Mouse (Mus musculus) heart, postnatal 0 days (tissue): ENCODE measurements around the gene Astl. TPM values are rescaled to one million over a fixed set of nuclear protein-coding genes. Genes with fewer than 3 reads are reported as not detected.

Experiments
- ATAC-seq: fragments of 200-750 bp; cut with Nextera tagmentation; 2 replicates; pipeline ENCODE4 v1.8.0; 2017; ENCODE audit warnings: low read depth, moderate number of reproducible peaks, moderate library complexity; ENCODE audit not compliant: insufficient read depth
- DNase-seq: peaks from one replicate; pipeline ENCODE4 v3.0.0-alpha.2; 2016; ENCODE audit warnings: low spot score
- H3K27ac ChIP-seq: fragments of 300-500 bp; sonication (generic); 2 replicates; pipeline ENCODE4 v1.5.1; 2014; ENCODE audit warnings: low read depth, mild to moderate bottlenecking
- H3K27me3 ChIP-seq: fragments of 300-500 bp; sonication (generic); 2 replicates; pipeline ENCODE4 v1.6.1; 2014; ENCODE audit warnings: low read length, mixed read lengths; ENCODE audit not compliant: control insufficient read depth, insufficient read depth
- H3K36me3 ChIP-seq: fragments of 300-500 bp; sonication (generic); replicated peaks from 2 replicates; pipeline ENCODE4 v1.6.1; 2014; ENCODE audit warnings: low read length, mixed read lengths; ENCODE audit not compliant: control insufficient read depth, insufficient read depth
- H3K4me1 ChIP-seq: fragments of 300-500 bp; sonication (generic); 2 replicates; pipeline ENCODE4 v1.6.1; 2014; ENCODE audit warnings: antibody characterized with exemption; ENCODE audit not compliant: control insufficient read depth, insufficient read depth
- H3K4me2 ChIP-seq: fragments of 300-500 bp; sonication (generic); 2 replicates; pipeline ENCODE4 v1.6.1; 2014; ENCODE audit warnings: low read depth, mild to moderate bottlenecking, low read length, moderate library complexity
- H3K4me3 ChIP-seq: fragments of 300-500 bp; sonication (generic); 2 replicates; pipeline ENCODE4 v1.5.1; 2014; ENCODE audit warnings: low read depth, low read length
- H3K9ac ChIP-seq: fragments of 300-500 bp; sonication (generic); replicated peaks from 2 replicates; pipeline ENCODE4 v1.6.1; 2014; ENCODE audit warnings: low read depth, low read length, mixed read lengths
- H3K9me3 ChIP-seq: fragments of 300-500 bp; sonication (generic); replicated peaks from 2 replicates; pipeline ENCODE4 v1.6.1; 2016; ENCODE audit warnings: low read length; ENCODE audit not compliant: control insufficient read depth
- CTCF ChIP-seq: IDR thresholded peaks from 2 replicates; pipeline ENCODE4 v1.5.1; 2016; ENCODE audit warnings: antibody characterized with exemption, control low read depth, low read depth
- EP300 ChIP-seq: IDR thresholded peaks from 2 replicates; pipeline ENCODE4 v1.6.1; 2016; ENCODE audit warnings: antibody characterized with exemption, low read depth
- WGBS: fragments of 180-500 bp; shearing (Covaris S2); extraction: QIAGEN DNeasy Blood & Tissue Kit; methylation state at CpG from one replicate; pipeline ENCODE4 v1.1.7; 2014; 5-methylcytosine and 5-hydroxymethylcytosine counted together
- polyA plus RNA-seq: library from polyadenylated mRNA; unstranded; fragments of >200 nt; fragmentation: Nextera tagmentation; extraction: Ambion mirVana; gene quantifications from 2 replicates; pipeline ENCODE4 v1.2.1, GENCODE M21; 2015
- total RNA-seq: library from RNA; depleted of rRNA; stranded (reverse); fragments of >200 nt; gene quantifications from 2 replicates; pipeline ENCODE4 v1.2.3, GENCODE M21; 2014; ENCODE audit warnings: low replicate concordance; rRNA removed

Astl gene
- total and polyA plus RNA-seq, 2 experiments from 2014 or later: not detected

DNA sequence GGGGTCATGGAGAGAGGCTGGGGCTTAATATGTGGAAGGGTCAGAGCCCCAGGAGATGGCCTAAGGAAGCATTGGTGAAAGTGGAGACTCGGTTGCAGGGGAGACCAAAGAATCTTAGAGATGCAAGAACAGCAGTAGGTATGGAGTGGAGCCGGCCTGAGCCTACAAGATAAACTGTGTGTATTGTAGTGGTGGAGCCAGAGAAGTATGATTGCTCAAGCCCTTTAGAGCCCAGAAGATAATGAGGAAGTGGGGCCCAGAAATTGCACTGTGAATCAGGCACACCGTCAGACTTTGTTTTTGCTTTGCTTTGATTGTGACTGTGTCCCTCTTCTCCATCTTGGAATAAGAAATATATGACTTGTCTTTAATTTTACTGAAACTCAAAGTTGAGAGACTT, 52.9 kb downstream of the Astl start:
- Histone ChIP-seq H3K27ac (no peak overlapping the region), H3K9ac (no peak overlapping the region), H3K4me2 (no peak overlapping the region), H3K4me3 (no peak overlapping the region), H3K36me3 (no peaks in the 10 kb centered on the region), H3K27me3 (no peaks in the 10 kb centered on the region), H3K9me3 (no peaks in the 10 kb centered on the region), H3K4me1 (peaks cover 6% of the 10 kb centered on the region; the same call in 1 of the 2 replicates)
- no peak for DNase-seq
- 36% methylated on average over 3 of the region's 3 CpGs for WGBS
- ATAC-seq: no peak
- TF ChIP-seq EP300: no peak
- no peak for TF ChIP-seq CTCF

- Histone ChIP-seq H3K4me2 (no peak overlapping the region), H3K27me3 (no peaks in the 10 kb centered on the region), H3K9me3 (no peaks in the 10 kb centered on the region), H3K4me1 (peaks cover 6% of the 10 kb centered on the region; the same call in 1 of the 2 replicates), H3K36me3 (no peaks in the 10 kb centered on the region), H3K9ac (no peak overlapping the region), H3K27ac (no peak overlapping the region), H3K4me3 (no peak overlapping the region)
- ATAC-seq: no peak
- WGBS: 49% methylated on average over 5 of the region's 5 CpGs
- TF ChIP-seq EP300: no peak
- TF ChIP-seq CTCF: no peak
- no peak for DNase-seq
These were observed 56.2 kb downstream of the Astl start for GRCm38 (mm10) chr2:127394606-127395161.

GRCm38 (mm10) chr2:127398738-127399137, 60.3 kb downstream of the Astl start:
- DNase-seq (no peak), ATAC-seq (no peak)
- Histone ChIP-seq H3K27me3 (no peaks in the 10 kb centered on the region), H3K4me1 (peaks cover 6% of the 10 kb centered on the region; the same call in 1 of the 2 replicates), H3K4me2 (no peak overlapping the region), H3K27ac (no peak overlapping the region), H3K4me3 (no peak overlapping the region), H3K36me3 (no peaks in the 10 kb centered on the region), H3K9ac (no peak overlapping the region), H3K9me3 (no peaks in the 10 kb centered on the region)
- no peak for TF ChIP-seq EP300
- no peak for TF ChIP-seq CTCF
- WGBS: 91% methylated on average over 7 of the region's 7 CpGs

Other genes with a start within 250 kb of the Astl start
- gene Ncaph, start 204.7 kb upstream of the Astl start, total RNA-seq: 17.0 and 33.4 TPM in 2 replicates
- 14.7 and 15.6 TPM in 2 replicates for gene Ncaph, start 204.7 kb upstream of the Astl start, polyA plus RNA-seq
- gene Itpripl1, start 195.2 kb upstream of the Astl start, total RNA-seq: 9.4 and 13.6 TPM in 2 replicates
- 9.8 and 10.2 TPM in 2 replicates for gene Itpripl1, start 195.2 kb upstream of the Astl start, polyA plus RNA-seq
- 0.27 TPM in 1 of 2 replicates, not detected in the other for gene 1810024B03Rik, start 130.4 kb upstream of the Astl start, total RNA-seq
- gene 1810024B03Rik, start 130.4 kb upstream of the Astl start, polyA plus RNA-seq: 1.6 and 1.9 TPM in 2 replicates
- 60.0 and 62.2 TPM in 2 replicates for gene Snrnp200, start 130.3 kb upstream of the Astl start, total RNA-seq
- 33.3 and 36.7 TPM in 2 replicates for gene Snrnp200, start 130.3 kb upstream of the Astl start, polyA plus RNA-seq
- gene Ciao1, start 90.8 kb upstream of the Astl start, total RNA-seq: 38.0 and 65.9 TPM in 2 replicates
- gene Ciao1, start 90.8 kb upstream of the Astl start, polyA plus RNA-seq: 53.7 and 59.5 TPM in 2 replicates
- 48.2 and 75.3 TPM in 2 replicates for gene Tmem127, start 90.7 kb upstream of the Astl start, total RNA-seq
- gene Tmem127, start 90.7 kb upstream of the Astl start, polyA plus RNA-seq: 21.2 and 22.1 TPM in 2 replicates
- gene Stard7, start 68.4 kb upstream of the Astl start, total RNA-seq: 228 and 244 TPM in 2 replicates
- gene Stard7, start 68.4 kb upstream of the Astl start, polyA plus RNA-seq: 109 and 123 TPM in 2 replicates
- gene Dusp2, start 2.5 kb upstream of the Astl start, total RNA-seq: 6.8 and 13.8 TPM in 2 replicates
- 5.1 and 7.3 TPM in 2 replicates for gene Dusp2, start 2.5 kb upstream of the Astl start, polyA plus RNA-seq
- 1.1 and 2.0 TPM in 2 replicates for gene Adra2b, start 24.6 kb downstream of the Astl start, total RNA-seq
- gene Adra2b, start 24.6 kb downstream of the Astl start, polyA plus RNA-seq: 0.67 and 0.71 TPM in 2 replicates
- gene Gpat2, start 86.6 kb downstream of the Astl start, total RNA-seq: 0.04 and 0.08 TPM in 2 replicates
- 0.04 and 0.20 TPM in 2 replicates for gene Gpat2, start 86.6 kb downstream of the Astl start, polyA plus RNA-seq
- 30.3 and 58.0 TPM in 2 replicates for gene Fahd2a, start 105.9 kb downstream of the Astl start, total RNA-seq
- 37.9 and 43.3 TPM in 2 replicates for gene Fahd2a, start 105.9 kb downstream of the Astl start, polyA plus RNA-seq
- gene Kcnip3, start 183.5 kb downstream of the Astl start, total RNA-seq: 3.5 and 7.9 TPM in 2 replicates
- 0.20 and 0.40 TPM in 2 replicates for gene Kcnip3, start 183.5 kb downstream of the Astl start, polyA plus RNA-seq
- 0.04 and 6.0 TPM in 2 replicates for gene Prom2, start 202.8 kb downstream of the Astl start, total RNA-seq
- 0.03 and 0.08 TPM in 2 replicates for gene Prom2, start 202.8 kb downstream of the Astl start, polyA plus RNA-seq
- 0.69 and 3.6 TPM in 2 replicates for gene Zfp661, start 248.5 kb downstream of the Astl start, total RNA-seq
- gene Zfp661, start 248.5 kb downstream of the Astl start, polyA plus RNA-seq: 1.4 and 1.6 TPM in 2 replicates
- gene Mrps5, start 248.6 kb downstream of the Astl start, total RNA-seq: 48.8 and 109 TPM in 2 replicates
- 150 and 156 TPM in 2 replicates for gene Mrps5, start 248.6 kb downstream of the Astl start, polyA plus RNA-seq